ENCODE assay signal across 8 mouse cellular contexts in genomic region chr7:27506765-27507370, GRCm38 (mm10). TPM values are rescaled to one million over a fixed set of nuclear protein-coding genes. Genes with fewer than 3 reads are reported as not detected.
A peak's percentile ranks its signal among the peaks of the same experiment; 100 is the strongest.
DNase-seq lines count a peak whose midpoint lies in the region; ATAC-seq lines count a peak whose summit lies in the region.

No protein-coding gene starts in this region.

- H3K9me3 ChIP-seq in lung, embryonic 16.5 days (ENCODE audit: control insufficient read depth, low read length), result no peaks in the 10 kb centered on the region
- no peaks in the 10 kb centered on the region for H3K9me3 ChIP-seq in forebrain, embryonic 16.5 days (ENCODE audit: control insufficient read depth, low read length)
- no peaks in the 10 kb centered on the region for H3K9me3 ChIP-seq in liver, embryonic 16.5 days (replicated peaks; ENCODE audit: control insufficient read depth, low read length)

- DNase-seq in lung, postnatal 25 days (ENCODE audit: low spot score), result no peak
- peak; percentile 42 for DNase-seq in yolk sac, embryonic 10.5 days (ENCODE audit: low spot score)
- no peak for DNase-seq in frontal cortex, postnatal 25 days (ENCODE audit: low spot score in 2 of 2)
- no peak for DNase-seq in layer of hippocampus, adult 9-11 months

- peak overlapping the region; percentile 63 for H3K4me3 ChIP-seq in lung, embryonic 16.5 days (ENCODE audit: low read length)
- no peak overlapping the region for H3K4me3 ChIP-seq in forebrain, embryonic 16.5 days (replicated peaks; ENCODE audit: low read length)
- peak overlapping the region; percentile 83 for H3K4me3 ChIP-seq in liver, embryonic 16.5 days (ENCODE audit: low read depth, low read length)

- peak overlapping the region; percentile 70 for H3K4me2 ChIP-seq in lung, embryonic 16.5 days (ENCODE audit: low read depth, low read length)
- peak overlapping the region; percentile 70; the same call in 1 of the 2 replicates for H3K4me2 ChIP-seq in forebrain, embryonic 16.5 days (ENCODE audit: low read length)
- peak overlapping the region; percentile 99 for H3K4me2 ChIP-seq in liver, embryonic 16.5 days (ENCODE audit: low read depth, low read length)

- H3K36me3 ChIP-seq in lung, embryonic 16.5 days (ENCODE audit: control insufficient read depth, insufficient read depth, low read length), result no peaks in the 10 kb centered on the region
- no peaks in the 10 kb centered on the region for H3K36me3 ChIP-seq in forebrain, embryonic 16.5 days (ENCODE audit: control insufficient read depth, insufficient read depth)
- H3K36me3 ChIP-seq in liver, embryonic 16.5 days (ENCODE audit: control insufficient read depth, insufficient read depth), result no peaks in the 10 kb centered on the region

- WGBS in lung, embryonic 16.5 days, result 28% methylated on average over 9 of the region's 9 CpGs
- 56% methylated on average over 9 of the region's 9 CpGs for WGBS in forebrain, embryonic 16.5 days
- 37% methylated on average over 9 of the region's 9 CpGs for WGBS in liver, embryonic 16.5 days (ENCODE audit: insufficient replicate concordance)

- H3K27me3 ChIP-seq in lung, embryonic 16.5 days (ENCODE audit: control insufficient read depth, insufficient read depth, low read depth, low read length), result no peaks in the 10 kb centered on the region
- no peaks in the 10 kb centered on the region for H3K27me3 ChIP-seq in forebrain, embryonic 16.5 days (replicated peaks; ENCODE audit: control insufficient read depth, insufficient read depth, low read length)
- no peaks in the 10 kb centered on the region for H3K27me3 ChIP-seq in liver, embryonic 16.5 days (ENCODE audit: control insufficient read depth, insufficient read depth, low read depth, low read length)

- peak overlapping the region; percentile 100 for H3K27ac ChIP-seq in lung, embryonic 16.5 days (ENCODE audit: low read length)
- H3K27ac ChIP-seq in forebrain, embryonic 16.5 days (ENCODE audit: low read length), result no peak overlapping the region
- peak overlapping the region; percentile 100 for H3K27ac ChIP-seq in liver, embryonic 16.5 days (ENCODE audit: low read length)

- peaks cover 13% of the 10 kb centered on the region for H3K4me1 ChIP-seq in lung, embryonic 16.5 days (replicated peaks; ENCODE audit: control insufficient read depth, insufficient read depth, low read length)
- H3K4me1 ChIP-seq in forebrain, embryonic 16.5 days (replicated peaks; ENCODE audit: control insufficient read depth, insufficient read depth, low read length), result peaks cover 14% of the 10 kb centered on the region
- H3K4me1 ChIP-seq in liver, embryonic 16.5 days (ENCODE audit: control insufficient read depth, low read depth, low read length), result peaks cover 25% of the 10 kb centered on the region

- ATAC-seq in lung, embryonic 16.5 days (ENCODE audit: low read depth), result no peak
- ATAC-seq in forebrain, embryonic 16.5 days, result no peak
- ATAC-seq in liver, embryonic 16.5 days (ENCODE audit: low read depth), result no peak
- no peak for ATAC-seq in activated CD4-positive, CD25-positive, alpha-beta regulatory T cell, adult 4 months

- peak overlapping the region; percentile 85 for H3K9ac ChIP-seq in lung, embryonic 16.5 days (ENCODE audit: low read length)
- H3K9ac ChIP-seq in forebrain, embryonic 16.5 days (replicated peaks; ENCODE audit: low read depth, low read length), result no peak overlapping the region
- peak overlapping the region; percentile 84 for H3K9ac ChIP-seq in liver, embryonic 16.5 days (ENCODE audit: low read depth, low read length)

RNA-seq across cellular contexts. Expression of gene Prx, which starts 7.7 kb away (rescaled TPM):
- polyA plus RNA-seq in lung, embryonic 16.5 days (2015; fragmentation: Nextera tagmentation; extraction: Ambion mirVana), result 13.0 and 13.6 TPM in 2 replicates
- 1.1 and 1.3 TPM in 2 replicates for polyA plus RNA-seq in forebrain, embryonic 16.5 days (2015; fragmentation: Nextera tagmentation; extraction: Ambion mirVana)
- polyA plus RNA-seq in liver, embryonic 16.5 days (2015; fragmentation: Nextera tagmentation; extraction: Ambion mirVana), result 0.74 and 0.81 TPM in 2 replicates
- polyA plus RNA-seq in activated CD4-positive, CD25-positive, alpha-beta regulatory T cell, adult 4 months (2017; shearing (Covaris generic)), result under 1 TPM; 0.11 to 0.68 TPM

RNA-seq across cellular contexts. Expression of gene Hipk4, which starts 16.2 kb away (rescaled TPM):
- 0.72 and 1.1 TPM in 2 replicates for polyA plus RNA-seq in lung, embryonic 16.5 days (2015; fragmentation: Nextera tagmentation; extraction: Ambion mirVana)
- 0.24 and 0.67 TPM in 2 replicates for polyA plus RNA-seq in forebrain, embryonic 16.5 days (2015; fragmentation: Nextera tagmentation; extraction: Ambion mirVana)
- 0.09 TPM in 1 of 2 replicates, not detected in the other for polyA plus RNA-seq in liver, embryonic 16.5 days (2015; fragmentation: Nextera tagmentation; extraction: Ambion mirVana)
- polyA plus RNA-seq in activated CD4-positive, CD25-positive, alpha-beta regulatory T cell, adult 4 months (2017; shearing (Covaris generic)), result not detected

RNA-seq across cellular contexts. Expression of gene Sertad1, which starts 20.2 kb away (rescaled TPM):
- 55.6 and 57.3 TPM in 2 replicates for polyA plus RNA-seq in lung, embryonic 16.5 days (2015; fragmentation: Nextera tagmentation; extraction: Ambion mirVana)
- polyA plus RNA-seq in forebrain, embryonic 16.5 days (2015; fragmentation: Nextera tagmentation; extraction: Ambion mirVana), result 6.5 and 7.0 TPM in 2 replicates
- 29.2 and 31.6 TPM in 2 replicates for polyA plus RNA-seq in liver, embryonic 16.5 days (2015; fragmentation: Nextera tagmentation; extraction: Ambion mirVana)
- polyA plus RNA-seq in activated CD4-positive, CD25-positive, alpha-beta regulatory T cell, adult 4 months (2017; shearing (Covaris generic)), result 10 to 100 TPM; 46.6 to 47.9 TPM

RNA-seq across cellular contexts. Expression of gene Sertad3, which starts 33.3 kb away (rescaled TPM):
- polyA plus RNA-seq in lung, embryonic 16.5 days (2015; fragmentation: Nextera tagmentation; extraction: Ambion mirVana), result 28.4 and 30.7 TPM in 2 replicates
- 11.6 and 14.8 TPM in 2 replicates for polyA plus RNA-seq in forebrain, embryonic 16.5 days (2015; fragmentation: Nextera tagmentation; extraction: Ambion mirVana)
- 35.5 and 37.6 TPM in 2 replicates for polyA plus RNA-seq in liver, embryonic 16.5 days (2015; fragmentation: Nextera tagmentation; extraction: Ambion mirVana)
- polyA plus RNA-seq in activated CD4-positive, CD25-positive, alpha-beta regulatory T cell, adult 4 months (2017; shearing (Covaris generic)), result 10 to 100 TPM; 41.9 to 47.6 TPM

RNA-seq across cellular contexts. Expression of gene Pld3, which starts 46.1 kb away (rescaled TPM):
- polyA plus RNA-seq in lung, embryonic 16.5 days (2015; fragmentation: Nextera tagmentation; extraction: Ambion mirVana), result 85.6 and 95.6 TPM in 2 replicates
- 109 and 139 TPM in 2 replicates for polyA plus RNA-seq in forebrain, embryonic 16.5 days (2015; fragmentation: Nextera tagmentation; extraction: Ambion mirVana)
- 85.0 and 101 TPM in 2 replicates for polyA plus RNA-seq in liver, embryonic 16.5 days (2015; fragmentation: Nextera tagmentation; extraction: Ambion mirVana)
- 100 to 1,000 TPM; 149 to 193 TPM for polyA plus RNA-seq in activated CD4-positive, CD25-positive, alpha-beta regulatory T cell, adult 4 months (2017; shearing (Covaris generic))
